Mouse (Mus musculus): Measurements from ENCODE around the gene Fam189b. TPM values are rescaled to one million over a fixed set of nuclear protein-coding genes. Genes with fewer than 3 reads are reported as not detected.

The Fam189b gene
- total and polyA plus RNA-seq, 3 experiments, result 3.9 to 18.0 (median 5.1) TPM

GRCm38 (mm10) chr3:89188478-89188875 is 5.5 kb downstream of the Fam189b start:
- intact Hi-C loops (cut with DNase I), result no loop called here
- no peaks in the 10 kb centered on the region for H3K79me2 ChIP-seq (replicated peaks; ENCODE audit: control insufficient read depth, insufficient read depth, low read length)
- TF ChIP-seq CTCF (IDR thresholded peaks at IDR 0.05) (no peak), EP300 (IDR thresholded peaks at IDR 0.05; ENCODE audit: insufficient read depth, low read depth, low read length) (no peak), POLR2A (IDR thresholded peaks at IDR 0.05; ENCODE audit: insufficient read depth, low read depth, low read length) (no peak)
- H3K9ac ChIP-seq (ENCODE audit: low read depth, low read length), result no peak overlapping the region
- no peak overlapping the region for H3K4me3 ChIP-seq
- DNase-seq, result no peak
- WGBS, result 80% methylated on average over 12 of the region's 12 CpGs
- H3K27ac ChIP-seq, result no peak overlapping the region
- H3K4me1 ChIP-seq (ENCODE audit: control insufficient read depth, insufficient read depth, low read length), result no peaks in the 10 kb centered on the region
- no peaks in the 10 kb centered on the region for H3K36me3 ChIP-seq (ENCODE audit: control insufficient read depth, insufficient read depth, low read length)
- H3K27me3 ChIP-seq (ENCODE audit: control insufficient read depth, insufficient read depth, low read length), result no peaks in the 10 kb centered on the region

- intact Hi-C loops (cut with DNase I), result no loop called here
- TF ChIP-seq POLR2A (IDR thresholded peaks at IDR 0.05; ENCODE audit: insufficient read depth, low read depth, low read length), result no peak
- no peak for TF ChIP-seq EP300 (IDR thresholded peaks at IDR 0.05; ENCODE audit: insufficient read depth, low read depth, low read length)
- no peak for TF ChIP-seq CTCF (IDR thresholded peaks at IDR 0.05)
- WGBS, result 70% methylated on average over 8 of the region's 8 CpGs
- H3K36me3 ChIP-seq (ENCODE audit: control insufficient read depth, insufficient read depth, low read length), result no peaks in the 10 kb centered on the region
- no peaks in the 10 kb centered on the region for H3K79me2 ChIP-seq (replicated peaks; ENCODE audit: control insufficient read depth, insufficient read depth, low read length)
- H3K4me3 ChIP-seq, result no peak overlapping the region
- no peak for DNase-seq
- no peak overlapping the region for H3K27ac ChIP-seq
- no peak overlapping the region for H3K9ac ChIP-seq (ENCODE audit: low read depth, low read length)
- no peaks in the 10 kb centered on the region for H3K4me1 ChIP-seq (ENCODE audit: control insufficient read depth, insufficient read depth, low read length)
- no peaks in the 10 kb centered on the region for H3K27me3 ChIP-seq (ENCODE audit: control insufficient read depth, insufficient read depth, low read length)
Observed at GRCm38 (mm10) chr3:89190436-89190835, 7.5 kb downstream of the Fam189b start.

GRCm38 (mm10) chr3:89193351-89193750 is 10.4 kb downstream of the Fam189b start:
- Histone ChIP-seq H3K27ac (no peak overlapping the region), H3K4me1 (ENCODE audit: control insufficient read depth, insufficient read depth, low read length) (no peaks in the 10 kb centered on the region), H3K27me3 (ENCODE audit: control insufficient read depth, insufficient read depth, low read length) (no peaks in the 10 kb centered on the region), H3K4me3 (no peak overlapping the region), H3K36me3 (ENCODE audit: control insufficient read depth, insufficient read depth, low read length) (no peaks in the 10 kb centered on the region), H3K79me2 (replicated peaks; ENCODE audit: control insufficient read depth, insufficient read depth, low read length) (no peaks in the 10 kb centered on the region), H3K9ac (ENCODE audit: low read depth, low read length) (no peak overlapping the region)
- WGBS, result 71% methylated on average over 1 of the region's 1 CpGs
- TF ChIP-seq POLR2A (IDR thresholded peaks at IDR 0.05; ENCODE audit: insufficient read depth, low read depth, low read length) (no peak), EP300 (IDR thresholded peaks at IDR 0.05; ENCODE audit: insufficient read depth, low read depth, low read length) (no peak), CTCF (IDR thresholded peaks at IDR 0.05) (no peak)
- intact Hi-C loops (cut with DNase I), result no loop called here
- no peak for DNase-seq

GRCm38 (mm10) chr3:89193853-89194252 is 10.9 kb downstream of the Fam189b start:
- WGBS, result 91% methylated on average over 2 of the region's 2 CpGs
- DNase-seq, result no peak

GRCm38 (mm10) chr3:89195979-89196877 is 13.3 kb downstream of the Fam189b start:
- Histone ChIP-seq H3K79me2 (replicated peaks; ENCODE audit: control insufficient read depth, insufficient read depth, low read length) (no peaks in the 10 kb centered on the region), H3K9ac (ENCODE audit: low read depth, low read length) (peak overlapping the region; percentile 73), H3K4me3 (peak overlapping the region; percentile 54), H3K36me3 (ENCODE audit: control insufficient read depth, insufficient read depth, low read length) (no peaks in the 10 kb centered on the region), H3K27ac (peak overlapping the region; percentile 87), H3K27me3 (ENCODE audit: control insufficient read depth, insufficient read depth, low read length) (no peaks in the 10 kb centered on the region), H3K4me1 (ENCODE audit: control insufficient read depth, insufficient read depth, low read length) (no peaks in the 10 kb centered on the region)
- 5% methylated on average over 33 of the region's 33 CpGs for WGBS
- TF ChIP-seq CTCF (IDR thresholded peaks at IDR 0.05), result peak; percentile 68
- peak; percentile 94 for TF ChIP-seq POLR2A (IDR thresholded peaks at IDR 0.05; ENCODE audit: insufficient read depth, low read depth, low read length)
- TF ChIP-seq EP300 (IDR thresholded peaks at IDR 0.05; ENCODE audit: insufficient read depth, low read depth, low read length), result peak; percentile 53; the same call in 1 of the 2 replicates
- peak; percentile 89 to 92 for DNase-seq
- intact Hi-C loops (cut with DNase I), result loop anchor here (1.0 to 2.0 kb wide), 2 partner anchors 19 kb away; partner anchors contain the start of genes Scamp3 and Thbs3

More at GRCm38 (mm10) chr3:89193853-89194252, 10.9 kb downstream of the Fam189b start:
- Histone ChIP-seq H3K4me3 (no peak overlapping the region), H3K79me2 (replicated peaks; ENCODE audit: control insufficient read depth, insufficient read depth, low read length) (no peaks in the 10 kb centered on the region), H3K4me1 (ENCODE audit: control insufficient read depth, insufficient read depth, low read length) (no peaks in the 10 kb centered on the region), H3K9ac (ENCODE audit: low read depth, low read length) (no peak overlapping the region), H3K36me3 (ENCODE audit: control insufficient read depth, insufficient read depth, low read length) (no peaks in the 10 kb centered on the region), H3K27me3 (ENCODE audit: control insufficient read depth, insufficient read depth, low read length) (no peaks in the 10 kb centered on the region), H3K27ac (no peak overlapping the region)
- no peak for TF ChIP-seq EP300 (IDR thresholded peaks at IDR 0.05; ENCODE audit: insufficient read depth, low read depth, low read length)
- no peak for TF ChIP-seq POLR2A (IDR thresholded peaks at IDR 0.05; ENCODE audit: insufficient read depth, low read depth, low read length)
- TF ChIP-seq CTCF (IDR thresholded peaks at IDR 0.05), result peak; percentile 55
- intact Hi-C loops (cut with DNase I), result no loop called here

GRCm38 (mm10) chr3:89199839-89200238 is 16.9 kb downstream of the Fam189b start:
- WGBS, result 60% methylated on average over 3 of the region's 3 CpGs
- intact Hi-C loops (cut with DNase I), result no loop called here
- no peaks in the 10 kb centered on the region for H3K79me2 ChIP-seq (replicated peaks; ENCODE audit: control insufficient read depth, insufficient read depth, low read length)

More at GRCm38 (mm10) chr3:89199839-89200238, 16.9 kb downstream of the Fam189b start:
- no peaks in the 10 kb centered on the region for H3K27me3 ChIP-seq (ENCODE audit: control insufficient read depth, insufficient read depth, low read length)
- no peak overlapping the region for H3K27ac ChIP-seq
- no peak overlapping the region for H3K4me3 ChIP-seq
- H3K4me1 ChIP-seq (ENCODE audit: control insufficient read depth, insufficient read depth, low read length), result peaks cover 3% of the 10 kb centered on the region
- no peak for DNase-seq
- no peaks in the 10 kb centered on the region for H3K36me3 ChIP-seq (ENCODE audit: control insufficient read depth, insufficient read depth, low read length)
- no peak for TF ChIP-seq CTCF (IDR thresholded peaks at IDR 0.05)
- H3K9ac ChIP-seq (ENCODE audit: low read depth, low read length), result no peak overlapping the region
